35 mouse cellular contexts compared by ENCODE assay signal in genomic region chr3:88131071-88131470, GRCm38 (mm10). TPM values are rescaled to one million over a fixed set of nuclear protein-coding genes. Genes with fewer than 3 reads are reported as not detected.
DNase-seq lines count a peak whose midpoint lies in the region; ATAC-seq and TF ChIP-seq lines count a peak whose summit lies in the region.
"Had no signal": no experiment of that assay in that cellular context is flagged by ENCODE, and none has a peak within 500 bp of the region (broad histone marks: within the 10 kb centered on the region; RNA-seq: fewer than 3 reads in every experiment).

No protein-coding gene starts in this region.

- H3K27ac ChIP-seq in kidney, adult 2 months (ENCODE audit: insufficient read depth, low read depth, low read length): no peak overlapping the region
- no peak overlapping the region for H3K27ac ChIP-seq in hindbrain, embryonic 10.5 days
- H3K27ac ChIP-seq: embryonic facial prominence, embryonic 10.5 days; intestine, embryonic 15.5 days; layer of hippocampus, adult 2 months; limb, embryonic 10.5 days; macrophage; stomach, embryonic 15.5 days had no signal

- peaks cover 10% of the 10 kb centered on the region; the same call in 1 of the 2 replicates for H3K4me1 ChIP-seq in kidney, adult 2 months (ENCODE audit: control insufficient read depth, insufficient read depth, low read length)
- H3K4me1 ChIP-seq in hindbrain, embryonic 10.5 days (replicated peaks): peaks cover 8% of the 10 kb centered on the region; the same call in 1 of the 2 replicates

- no peak overlapping the region for H3K4me3 ChIP-seq in kidney, adult 2 months (ENCODE audit: insufficient read depth, low read depth, low read length)
- H3K4me3 ChIP-seq in hindbrain, embryonic 10.5 days: no peak overlapping the region
- H3K4me3 ChIP-seq: embryonic facial prominence, embryonic 10.5 days; intestine, embryonic 15.5 days; layer of hippocampus, adult 2 months; limb, embryonic 10.5 days; stomach, embryonic 15.5 days had no signal

- TF ChIP-seq POLR2A in kidney, adult 2 months (IDR thresholded peaks at IDR 0.05; ENCODE audit: low read depth, low read length): no peak

- H3K27me3 ChIP-seq in kidney, adult 2 months (replicated peaks; ENCODE audit: control insufficient read depth, insufficient read depth, low read length): no peaks in the 10 kb centered on the region
- no peaks in the 10 kb centered on the region for H3K27me3 ChIP-seq in hindbrain, embryonic 10.5 days (ENCODE audit: insufficient read depth, poor library complexity, severe bottlenecking)
- H3K27me3 ChIP-seq: intestine, embryonic 15.5 days; stomach, embryonic 15.5 days had no signal

- H3K36me3 ChIP-seq in kidney, adult 2 months (ENCODE audit: control insufficient read depth, insufficient read depth, low read length): no peaks in the 10 kb centered on the region
- H3K36me3 ChIP-seq in hindbrain, embryonic 10.5 days: no peaks in the 10 kb centered on the region
- H3K36me3 ChIP-seq: embryonic facial prominence, embryonic 10.5 days; intestine, embryonic 15.5 days; limb, embryonic 10.5 days; stomach, embryonic 15.5 days had no signal

- TF ChIP-seq CTCF in kidney, adult 2 months (conservative IDR thresholded peaks at IDR 0.05; ENCODE audit: insufficient read depth, insufficient read length, low read depth, low read length): no peak

- H3K9me3 ChIP-seq in hindbrain, embryonic 10.5 days: no peaks in the 10 kb centered on the region
- H3K9me3 ChIP-seq: embryonic facial prominence, embryonic 10.5 days; intestine, embryonic 15.5 days; limb, embryonic 10.5 days; stomach, embryonic 15.5 days had no signal

- ATAC-seq in megakaryocyte progenitor cell, adult 5-6 weeks (replicated peaks; ENCODE audit: poor library complexity): no peak
- ATAC-seq: forebrain, postnatal 0 days; hindbrain, embryonic 16.5 days; intestine, embryonic 15.5 days; liver, postnatal 0 days; lung, postnatal 0 days had no signal

- peak; percentile 38 for DNase-seq in kidney, adult 2 months
- DNase-seq in kidney, postnatal 4 days: no peak
- peak; percentile 65 for DNase-seq in cerebellum, adult 11 months
- peak; percentile 80 for DNase-seq in cerebellum, adult 9-10 months
- no peak for DNase-seq in hindbrain, embryonic 10.5 days (ENCODE audit: low spot score)
- DNase-seq in frontal cortex, postnatal 25 days (ENCODE audit: low spot score in 2 of 2): no peak
- DNase-seq: forebrain, postnatal 0 days; kidney, adult 9 months; kidney, postnatal 14 days; liver; liver, postnatal 0 days; right cerebral cortex, adult 18-20 months; right cerebral cortex, postnatal 4 days; thymus, adult 18-20 months; thymus, postnatal 36 days had no signal

- 81% methylated on average over 3 of the region's 3 CpGs for WGBS in kidney, adult 2 months
- WGBS in hindbrain, embryonic 10.5 days: 94% methylated on average over 3 of the region's 3 CpGs

RNA-seq across cellular contexts. Expression of gene Mef2d, which starts 11.1 kb away (rescaled TPM):
- polyA plus RNA-seq in kidney, adult 2 months (2012; rRNA removed): 41.8 and 42.7 TPM in 2 replicates
- 10.2 and 15.1 TPM in 2 replicates for polyA plus RNA-seq in hindbrain, embryonic 10.5 days (2016; fragmentation: Nextera tagmentation; extraction: Ambion mirVana)
- total RNA-seq in megakaryocyte progenitor cell, adult 5-6 weeks (2015): 82.5 and 95.7 TPM in 2 replicates
- total RNA-seq in megakaryocyte progenitor cell, adult 5-6 weeks (2017): 49.6 and 52.8 TPM in 2 replicates

RNA-seq across cellular contexts. Expression of gene Iqgap3, which starts 49.3 kb away (rescaled TPM):
- 0.81 and 0.83 TPM in 2 replicates for polyA plus RNA-seq in kidney, adult 2 months (2012; rRNA removed)
- 19.5 and 24.3 TPM in 2 replicates for polyA plus RNA-seq in hindbrain, embryonic 10.5 days (2016; fragmentation: Nextera tagmentation; extraction: Ambion mirVana)
- 14.1 and 14.2 TPM in 2 replicates for total RNA-seq in megakaryocyte progenitor cell, adult 5-6 weeks (2015)
- 21.4 and 22.0 TPM in 2 replicates for total RNA-seq in megakaryocyte progenitor cell, adult 5-6 weeks (2017)

RNA-seq across cellular contexts. Expression of gene Ttc24, which starts 53.0 kb away (rescaled TPM):
- polyA plus RNA-seq in kidney, adult 2 months (2012; rRNA removed): 0.15 TPM in 1 of 2 replicates, not detected in the other
- 0.09 TPM in 1 of 2 replicates, not detected in the other for polyA plus RNA-seq in hindbrain, embryonic 10.5 days (2016; fragmentation: Nextera tagmentation; extraction: Ambion mirVana)
- not detected in 2 replicates for total RNA-seq in megakaryocyte progenitor cell, adult 5-6 weeks (2015)
- not detected in 2 replicates for total RNA-seq in megakaryocyte progenitor cell, adult 5-6 weeks (2017)
- total RNA-seq: common myeloid progenitor, adult 5-6 weeks; hematopoietic stem cell, adult 5-6 weeks; layer of hippocampus, adult 2 months; layer of hippocampus, postnatal 25 days; MEL; midbrain, postnatal 0 days had no signal
- polyA plus RNA-seq: C2C12; forebrain, embryonic 11.5 days; forebrain, postnatal 0 days; heart, embryonic 11.5 days; heart, postnatal 0 days; hindbrain, embryonic 16.5 days; intestine, embryonic 15.5 days; limb, embryonic 10.5 days; liver, postnatal 0 days; lung, postnatal 0 days; macrophage; midbrain, embryonic 11.5 days; midbrain, postnatal 0 days; neural tube, embryonic 14.5 days; stomach, embryonic 15.5 days had no signal

Comparison
In these comparisons a context has a peak if more than half of its experiments do, and no peak if none do; other contexts are left out.
1. DNase-seq: peak in kidney, adult 2 months (single experiment), cerebellum, adult 11 months (single experiment) and cerebellum, adult 9-10 months (single experiment); none in kidney, postnatal 4 days (0 of 2), hindbrain, embryonic 10.5 days (single experiment) and frontal cortex, postnatal 25 days (0 of 2).
2. RNA of gene Iqgap3, which starts 49.3 kb away (polyA plus RNA-seq): 19.5 to 24.3 TPM in hindbrain, embryonic 10.5 days; 0.81 to 0.83 TPM in kidney, adult 2 months; every median in the first group is over 10 times any median in the second.